Mouse (Mus musculus) liver, embryonic 16.5 days (tissue): ENCODE results near the gene Gm10719. TPM values are rescaled to one million over a fixed set of nuclear protein-coding genes. Genes with fewer than 3 reads are reported as not detected.
"Not testable (repeated sequence)": the region's sequence is repeated elsewhere in the genome, so short reads cannot be mapped to it uniquely, and the experiment has no call there.

ENCODE experiments used
- ATAC-seq: fragments of 200-750 bp; cut with Nextera tagmentation; 2 replicates; pipeline ENCODE4 v1.8.0; 2017; ENCODE audit warnings: low read depth, mild to moderate bottlenecking, moderate number of reproducible peaks, moderate library complexity
- H3K27ac ChIP-seq: fragments of 300-500 bp; sonication (generic); 2 replicates; pipeline ENCODE4 v1.5.1; 2014; ENCODE audit warnings: mild to moderate bottlenecking, low read length
- H3K27me3 ChIP-seq: fragments of 300-500 bp; sonication (generic); 2 replicates; pipeline ENCODE4 v1.6.1; 2014; ENCODE audit warnings: low read depth, low read length, mixed read lengths; ENCODE audit not compliant: control insufficient read depth, insufficient read depth
- H3K36me3 ChIP-seq: fragments of 300-500 bp; sonication (generic); 2 replicates; pipeline ENCODE4 v1.6.1; 2014; ENCODE audit warnings: mild to moderate bottlenecking; ENCODE audit not compliant: control insufficient read depth, insufficient read depth
- H3K4me1 ChIP-seq: fragments of 300-500 bp; sonication (generic); 2 replicates; pipeline ENCODE4 v1.6.1; 2014; ENCODE audit warnings: low read depth, low read length, mixed read lengths; ENCODE audit not compliant: control insufficient read depth
- H3K4me2 ChIP-seq: fragments of 300-500 bp; sonication (generic); 2 replicates; pipeline ENCODE4 v1.6.1; 2014; ENCODE audit warnings: low read depth, low read length, mixed read lengths
- H3K4me3 ChIP-seq: fragments of 300-500 bp; sonication (generic); 2 replicates; pipeline ENCODE4 v1.5.1; 2014; ENCODE audit warnings: low read depth, mild to moderate bottlenecking, low read length
- H3K9ac ChIP-seq: fragments of 300-500 bp; sonication (generic); 2 replicates; pipeline ENCODE4 v1.6.1; 2014; ENCODE audit warnings: low read depth, low read length
- H3K9me3 ChIP-seq: fragments of 300-500 bp; sonication (generic); replicated peaks from 2 replicates; pipeline ENCODE4 v1.6.1; 2016; ENCODE audit warnings: low read length; ENCODE audit not compliant: control insufficient read depth
- WGBS: fragments of 180-500 bp; shearing (Covaris S2); extraction: QIAGEN DNeasy Blood & Tissue Kit; methylation state at CpG from one replicate; pipeline ENCODE4 v1.1.7; 2014; ENCODE audit not compliant: insufficient replicate concordance; 5-methylcytosine and 5-hydroxymethylcytosine counted together
- polyA plus RNA-seq: library from polyadenylated mRNA; unstranded; fragments of >200 nt; fragmentation: Nextera tagmentation; extraction: Ambion mirVana; gene quantifications from 2 replicates; pipeline ENCODE4 v1.2.1, GENCODE M21; 2015

Gene Gm10719
- polyA plus RNA-seq: not detected in 2 replicates

DNA sequence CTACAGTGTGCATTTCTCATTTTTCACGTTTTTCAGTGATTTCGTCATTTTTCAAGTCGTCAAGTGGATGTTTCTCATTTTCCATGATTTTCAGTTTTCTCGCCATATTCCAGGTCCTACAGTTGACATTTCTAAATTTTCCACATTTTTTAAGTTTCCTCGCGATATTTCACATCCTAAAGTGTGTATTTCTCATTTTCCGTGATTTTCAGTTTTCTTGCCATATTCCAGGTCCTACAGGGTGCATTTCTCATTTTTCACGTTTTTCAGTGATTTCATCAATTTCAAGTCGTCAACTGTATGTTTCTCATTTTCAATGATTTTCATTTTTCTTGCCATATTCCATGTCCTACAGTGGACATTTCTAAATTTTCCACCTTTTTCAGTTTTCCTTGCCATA is at the start of gene Gm10719:
TSS of gene Gm10719 (plus strand) at position 301 of the 400 bp plus-strand sequence.
- H3K4me1 ChIP-seq, H3K36me3 ChIP-seq, ATAC-seq, H3K9me3 ChIP-seq, H3K27me3 ChIP-seq, H3K4me2 ChIP-seq, H3K4me3 ChIP-seq, H3K9ac ChIP-seq, H3K27ac ChIP-seq: not testable (repeated sequence)
- WGBS: no CpG with 5 or more reads among the region's 9 CpGs

- not testable (repeated sequence) for H3K27me3 ChIP-seq, ATAC-seq, H3K4me3 ChIP-seq, H3K27ac ChIP-seq, H3K36me3 ChIP-seq, H3K4me1 ChIP-seq, H3K9me3 ChIP-seq, H3K4me2 ChIP-seq, H3K9ac ChIP-seq
- WGBS: 53% methylated on average over 12 of the region's 12 CpGs
These were observed 16.7 kb upstream of the Gm10719 start, which contains the start of gene Gm10722 for GRCm38 (mm10) chr9:3000445-3000972. Gm10722 (plus strand) TSS chr9:3000922.

- not testable (repeated sequence) for H3K27ac ChIP-seq, H3K9ac ChIP-seq, ATAC-seq, H3K27me3 ChIP-seq, H3K36me3 ChIP-seq, H3K9me3 ChIP-seq, H3K4me2 ChIP-seq, H3K4me3 ChIP-seq, H3K4me1 ChIP-seq
- 48% methylated on average over 8 of the region's 8 CpGs for WGBS
These were observed 16.2 kb upstream of the Gm10719 start for GRCm38 (mm10) chr9:3001006-3001405.

- H3K27ac ChIP-seq, H3K4me2 ChIP-seq, H3K4me3 ChIP-seq, H3K36me3 ChIP-seq, H3K9ac ChIP-seq, H3K4me1 ChIP-seq, H3K9me3 ChIP-seq, H3K27me3 ChIP-seq: not testable (repeated sequence)
- ATAC-seq: peak; percentile 68
- WGBS: 44% methylated on average over 8 of the region's 11 CpGs
These were observed 15.1 kb upstream of the Gm10719 start for GRCm38 (mm10) chr9:3001948-3002659.

DNA sequence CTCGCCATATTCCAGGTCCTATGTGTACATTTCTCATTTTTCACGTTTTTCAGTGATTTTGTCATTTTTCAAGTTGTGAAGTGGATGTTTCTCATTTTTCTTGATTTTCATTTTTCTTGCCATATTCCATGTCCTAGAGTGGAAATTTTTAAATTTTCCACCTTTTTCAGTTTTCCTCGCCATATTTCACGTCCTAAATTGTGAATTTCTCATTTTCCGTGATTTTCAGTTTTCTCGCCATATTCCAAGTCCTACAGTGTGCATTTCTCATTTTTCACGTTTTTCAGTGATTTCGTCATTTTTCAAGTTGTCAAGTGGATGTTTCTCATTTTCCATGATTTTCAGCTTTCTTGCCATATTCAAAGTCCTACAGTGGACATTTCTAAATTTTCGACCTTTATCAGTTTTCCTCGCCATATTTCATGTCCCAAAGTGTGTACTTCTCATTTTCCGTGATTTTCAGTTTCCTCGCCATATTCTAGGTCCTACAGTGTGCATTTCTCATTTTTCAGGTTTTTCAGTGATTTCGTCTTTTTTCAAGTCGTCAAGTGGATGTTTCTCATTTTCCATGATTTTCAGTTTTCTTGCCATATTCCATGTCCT is 14.3 kb upstream of the Gm10719 start, which contains the start of gene Gm11168:
TSS of gene Gm11168 (plus strand) at position 553 of the 603 bp plus-strand sequence.
- not testable (repeated sequence) for H3K9me3 ChIP-seq, H3K27me3 ChIP-seq, H3K4me1 ChIP-seq, H3K4me3 ChIP-seq, ATAC-seq, H3K9ac ChIP-seq, H3K27ac ChIP-seq, H3K36me3 ChIP-seq, H3K4me2 ChIP-seq
- 60% methylated on average over 6 of the region's 14 CpGs for WGBS

GRCm38 (mm10) chr9:3006179-3006578 is 11.0 kb upstream of the Gm10719 start:
- H3K27ac ChIP-seq, ATAC-seq, H3K4me3 ChIP-seq, H3K9me3 ChIP-seq, H3K36me3 ChIP-seq, H3K27me3 ChIP-seq, H3K4me2 ChIP-seq, H3K9ac ChIP-seq, H3K4me1 ChIP-seq: not testable (repeated sequence)
- WGBS: 61% methylated on average over 1 of the region's 5 CpGs

DNA sequence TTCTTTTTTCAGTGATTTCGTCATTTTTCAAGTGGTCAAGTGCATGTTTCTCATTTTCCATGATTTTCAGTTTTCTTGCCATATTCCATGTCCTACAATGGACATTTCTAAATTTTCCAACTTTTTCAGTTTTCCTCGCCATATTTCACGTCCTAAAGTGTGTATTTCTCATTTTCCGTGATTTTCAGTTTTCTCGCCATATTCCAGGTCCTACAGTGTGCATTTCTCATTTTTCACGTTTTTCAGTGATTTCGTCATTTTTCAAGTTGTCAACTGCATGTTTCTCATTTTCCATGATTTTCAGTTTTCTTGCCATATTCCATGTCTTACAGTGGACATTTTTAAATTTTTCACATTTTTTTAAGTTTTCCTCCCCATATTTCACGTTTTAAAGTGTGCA is 10.6 kb upstream of the Gm10719 start:
- not testable (repeated sequence) for ATAC-seq, H3K9ac ChIP-seq, H3K27me3 ChIP-seq, H3K4me3 ChIP-seq, H3K36me3 ChIP-seq, H3K9me3 ChIP-seq, H3K4me2 ChIP-seq, H3K4me1 ChIP-seq, H3K27ac ChIP-seq
- 56% methylated on average over 7 of the region's 8 CpGs for WGBS

- 58% methylated on average over 6 of the region's 9 CpGs for WGBS
- not testable (repeated sequence) for ATAC-seq, H3K9me3 ChIP-seq
These were observed 9.9 kb upstream of the Gm10719 start for GRCm38 (mm10) chr9:3007272-3007671.

GRCm38 (mm10) chr9:3009331-3009730 is 7.9 kb upstream of the Gm10719 start:
- H3K4me2 ChIP-seq, H3K9ac ChIP-seq, H3K9me3 ChIP-seq, H3K27ac ChIP-seq, H3K4me3 ChIP-seq, H3K27me3 ChIP-seq, ATAC-seq, H3K4me1 ChIP-seq, H3K36me3 ChIP-seq: not testable (repeated sequence)
- no CpG with 5 or more reads among the region's 5 CpGs for WGBS

More at GRCm38 (mm10) chr9:3007272-3007671, 9.9 kb upstream of the Gm10719 start:
- not testable (repeated sequence) for H3K36me3 ChIP-seq, H3K4me3 ChIP-seq, H3K27ac ChIP-seq, H3K4me2 ChIP-seq, H3K4me1 ChIP-seq, H3K9ac ChIP-seq, H3K27me3 ChIP-seq
